Mouse (Mus musculus): Measurements from ENCODE around the gene Ly6g5b. TPM values are rescaled to one million over a fixed set of nuclear protein-coding genes. Genes with fewer than 3 reads are reported as not detected.

Ly6g5b gene
- total RNA-seq, 1 experiment = 1.5 TPM

DNA sequence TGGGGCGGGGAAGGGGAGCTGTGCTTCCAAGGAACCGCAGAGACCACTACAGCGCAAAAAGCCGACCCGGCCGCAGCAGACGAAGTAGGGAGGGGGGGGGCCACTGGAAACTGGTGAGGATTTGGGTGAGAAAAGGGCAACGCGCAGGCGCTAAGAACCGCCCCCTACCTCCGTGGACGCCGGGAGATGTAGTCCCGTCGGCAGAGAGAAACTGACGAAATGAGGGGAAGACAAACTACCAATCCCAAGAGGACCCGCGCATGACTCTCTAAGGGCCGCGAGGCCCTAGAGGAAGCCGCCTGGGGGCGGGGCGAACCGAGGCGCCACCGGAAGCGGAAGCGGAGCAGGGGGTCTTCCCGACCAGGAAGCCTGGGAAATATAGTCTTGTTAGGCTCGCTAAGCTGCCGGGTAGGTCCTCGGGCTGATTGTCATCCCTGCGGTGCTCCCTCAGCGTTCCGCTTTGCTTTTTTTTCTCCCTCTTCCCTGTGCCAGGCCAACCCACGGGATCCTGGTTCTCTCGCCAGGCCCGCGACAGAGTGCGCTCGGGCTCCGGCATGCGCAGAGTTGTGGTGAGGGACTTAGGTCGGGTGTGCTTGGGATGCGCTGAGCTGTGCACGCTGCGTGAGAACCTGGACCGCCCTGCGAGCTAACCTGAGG, 6.0 kb upstream of the Ly6g5b start, which contains the start of gene Gpank1:
Gene Gpank1, plus strand, starts transcription at position 313 of the 657 bp plus-strand sequence.
- H3K4me3 ChIP-seq (ENCODE audit: insufficient read depth in 1 of 2, low read depth in 1 of 2, low read length in 2 of 2, poor library complexity in 1 of 2, severe bottlenecking in 1 of 2) = peak within 1 kb of the TSS; percentile 92 to 98
- TF ChIP-seq ZC3H11A (IDR thresholded peaks at IDR 0.05; ENCODE audit: borderline replicate concordance, low read depth, low read length) = no peak
- peak; percentile 81 for TF ChIP-seq CHD2 (IDR thresholded peaks at IDR 0.05; ENCODE audit: low read depth, low read length)
- TF ChIP-seq MAFK (IDR thresholded peaks at IDR 0.05; ENCODE audit: insufficient read depth, low read depth, low read length) = no peak
- TF ChIP-seq HCFC1 (IDR thresholded peaks at IDR 0.05; ENCODE audit: borderline replicate concordance, insufficient read depth, low read length) = peak; percentile 98
- peak; percentile 45; the same call in 1 of the 2 replicates for TF ChIP-seq ZNF384 (IDR thresholded peaks at IDR 0.05; ENCODE audit: low read depth, low read length)
- H3K9ac ChIP-seq (ENCODE audit: insufficient read depth, low read depth, low read length, poor library complexity, severe bottlenecking) = peak within 1 kb of the TSS; percentile 97
- peaks cover 30% of the 10 kb centered on the region for H3K36me3 ChIP-seq (ENCODE audit: control insufficient read depth, insufficient read depth, low read length, poor library complexity, severe bottlenecking)
- peak; percentile 95 for DNase-seq (ENCODE audit: low read depth, low spot score)
- in situ Hi-C loops (cut with MboI; ENCODE audit: low sequenced_read_pairs in 2 of 2, unreplicated experiment in 2 of 2) = loop anchor here in 1 of 2 experiments (25.0 kb wide), 1 partner anchor 109 kb away; the partner anchor contains the start of genes Vars and Vwa7
- peaks cover 0 to 7% of the 10 kb centered on the region in 2 experiments; a peak in 2 of 4 replicates for H3K4me1 ChIP-seq (ENCODE audit: control insufficient read depth in 2 of 2, insufficient read depth in 2 of 2, low read length in 2 of 2, poor library complexity in 1 of 2)
- peak within 1 kb of the TSS; percentile 74 for H3K27ac ChIP-seq (ENCODE audit: insufficient read depth, low read depth, low read length, poor library complexity, severe bottlenecking)
- no peaks in the 10 kb centered on the region for H3K9me3 ChIP-seq (ENCODE audit: control insufficient read depth, insufficient read depth, low read depth, low read length)

DNA sequence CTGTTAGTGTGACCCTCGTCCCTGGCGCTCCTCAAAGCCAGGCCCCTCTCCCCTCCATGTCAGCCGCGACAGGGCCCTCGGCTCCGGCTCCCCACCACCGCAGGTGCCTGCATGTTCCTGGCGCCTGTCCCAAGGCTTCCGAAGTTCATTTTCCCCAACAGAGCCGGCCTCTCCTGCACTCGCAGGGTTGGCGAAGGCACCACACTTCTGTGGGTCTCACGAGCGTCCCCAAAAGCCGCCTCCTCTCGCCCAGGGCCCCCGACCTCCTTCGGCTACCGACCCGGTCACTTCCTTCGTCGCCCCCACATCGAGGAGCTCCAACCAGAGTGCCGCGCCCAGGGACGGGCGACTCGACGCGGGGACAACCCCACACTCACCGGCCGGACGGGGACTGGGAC, 5.5 kb upstream of the Ly6g5b start:
- in situ Hi-C loops (cut with MboI; ENCODE audit: low sequenced_read_pairs in 2 of 2, unreplicated experiment in 2 of 2) = loop anchor here in 1 of 2 experiments (25.0 kb wide), 1 partner anchor 108 kb away; the partner anchor contains the start of genes Vars and Vwa7
- peaks cover 0 to 7% of the 10 kb centered on the region in 2 experiments; a peak in 2 of 4 replicates for H3K4me1 ChIP-seq (ENCODE audit: control insufficient read depth in 2 of 2, insufficient read depth in 2 of 2, low read length in 2 of 2, poor library complexity in 1 of 2)
- H3K4me3 ChIP-seq (ENCODE audit: insufficient read depth in 1 of 2, low read depth in 1 of 2, low read length in 2 of 2, poor library complexity in 1 of 2, severe bottlenecking in 1 of 2) = peak overlapping the region; percentile 92 to 98
- H3K27ac ChIP-seq (ENCODE audit: insufficient read depth, low read depth, low read length, poor library complexity, severe bottlenecking) = peak overlapping the region; percentile 24
- no peaks in the 10 kb centered on the region for H3K9me3 ChIP-seq (ENCODE audit: control insufficient read depth, insufficient read depth, low read depth, low read length)
- peak overlapping the region; percentile 97 for H3K9ac ChIP-seq (ENCODE audit: insufficient read depth, low read depth, low read length, poor library complexity, severe bottlenecking)
- H3K36me3 ChIP-seq (ENCODE audit: control insufficient read depth, insufficient read depth, low read length, poor library complexity, severe bottlenecking) = peaks cover 35% of the 10 kb centered on the region
- no peak for DNase-seq (ENCODE audit: low read depth, low spot score)
- TF ChIP-seq MAFK (IDR thresholded peaks at IDR 0.05; ENCODE audit: insufficient read depth, low read depth, low read length) (no peak), CHD2 (IDR thresholded peaks at IDR 0.05; ENCODE audit: low read depth, low read length) (no peak), ZNF384 (IDR thresholded peaks at IDR 0.05; ENCODE audit: low read depth, low read length) (no peak), ZC3H11A (IDR thresholded peaks at IDR 0.05; ENCODE audit: borderline replicate concordance, low read depth, low read length) (no peak), HCFC1 (IDR thresholded peaks at IDR 0.05; ENCODE audit: borderline replicate concordance, insufficient read depth, low read length) (no peak)

DNA sequence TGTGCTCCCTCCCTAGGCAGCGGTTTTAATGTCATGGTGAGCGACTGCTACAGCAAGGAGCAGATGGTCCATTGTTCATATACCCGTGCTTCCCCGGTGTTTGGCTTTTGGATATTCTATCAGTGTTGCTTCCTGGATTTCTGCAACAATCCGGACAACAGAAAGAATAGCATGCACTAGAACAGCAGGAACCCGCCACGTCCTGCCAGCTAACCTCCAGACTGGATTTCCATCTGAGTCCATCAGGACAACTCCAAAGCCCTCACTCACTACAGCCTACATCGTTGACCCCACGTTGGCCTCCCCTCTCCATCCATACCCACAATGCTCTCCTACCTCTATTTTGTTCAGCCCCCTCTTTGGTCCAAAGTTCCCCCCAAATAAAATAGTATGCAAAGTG, 3.5 kb downstream of the Ly6g5b start:
- no peak overlapping the region for H3K9ac ChIP-seq (ENCODE audit: insufficient read depth, low read depth, low read length, poor library complexity, severe bottlenecking)
- H3K9me3 ChIP-seq (ENCODE audit: control insufficient read depth, insufficient read depth, low read depth, low read length) = no peaks in the 10 kb centered on the region
- no peak for DNase-seq (ENCODE audit: low read depth, low spot score)
- peaks cover 14% of the 10 kb centered on the region for H3K36me3 ChIP-seq (ENCODE audit: control insufficient read depth, insufficient read depth, low read length, poor library complexity, severe bottlenecking)
- TF ChIP-seq ZNF384 (IDR thresholded peaks at IDR 0.05; ENCODE audit: low read depth, low read length) (no peak), MAFK (IDR thresholded peaks at IDR 0.05; ENCODE audit: insufficient read depth, low read depth, low read length) (no peak), HCFC1 (IDR thresholded peaks at IDR 0.05; ENCODE audit: borderline replicate concordance, insufficient read depth, low read length) (no peak), ZC3H11A (IDR thresholded peaks at IDR 0.05; ENCODE audit: borderline replicate concordance, low read depth, low read length) (no peak), CHD2 (IDR thresholded peaks at IDR 0.05; ENCODE audit: low read depth, low read length) (no peak)
- H3K4me1 ChIP-seq (ENCODE audit: control insufficient read depth in 2 of 2, insufficient read depth in 2 of 2, low read length in 2 of 2, poor library complexity in 1 of 2) = no peaks in the 10 kb centered on the region; a peak in 1 of 4 replicates
- in situ Hi-C loops (cut with MboI; ENCODE audit: low sequenced_read_pairs in 2 of 2, unreplicated experiment in 2 of 2) = loop anchor here in 1 of 2 experiments (25.0 kb wide), 1 partner anchor 99 kb away; the partner anchor contains the start of genes Vars and Vwa7
- H3K4me3 ChIP-seq (ENCODE audit: insufficient read depth in 1 of 2, low read depth in 1 of 2, low read length in 2 of 2, poor library complexity in 1 of 2, severe bottlenecking in 1 of 2) = no peak overlapping the region
- no peak overlapping the region for H3K27ac ChIP-seq (ENCODE audit: insufficient read depth, low read depth, low read length, poor library complexity, severe bottlenecking)

DNA sequence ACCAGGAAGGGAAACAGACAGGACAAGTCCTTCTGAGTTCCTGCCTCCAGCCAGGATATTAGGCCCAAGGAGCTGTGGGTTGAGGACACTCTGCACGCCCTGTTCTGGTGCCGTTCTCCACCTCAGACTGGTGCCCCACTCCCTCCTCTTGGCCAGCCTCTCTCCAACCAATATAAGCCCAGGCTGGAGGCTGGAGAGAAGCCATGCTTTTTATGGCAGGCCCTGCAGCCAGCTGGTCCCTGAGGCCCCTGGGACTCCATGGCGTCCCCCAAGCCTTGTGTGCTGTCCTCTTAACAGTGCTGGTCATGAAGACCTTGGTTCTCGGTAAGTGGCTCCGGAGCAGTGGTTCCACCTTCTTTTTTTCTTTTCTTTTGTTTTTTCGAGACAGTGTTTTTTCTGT, 7.1 kb downstream of the Ly6g5b start, which contains the start of gene Ly6g5c:
Gene Ly6g5c, plus strand, starts transcription at position 183 of the 400 bp plus-strand sequence.
- in situ Hi-C loops (cut with MboI; ENCODE audit: low sequenced_read_pairs in 2 of 2, unreplicated experiment in 2 of 2) = loop anchor here in 1 of 2 experiments (25.0 kb wide), 1 partner anchor 96 kb away; the partner anchor contains the start of genes Vars and Vwa7
- no peak within 1 kb of the TSS for H3K4me3 ChIP-seq (ENCODE audit: insufficient read depth in 1 of 2, low read depth in 1 of 2, low read length in 2 of 2, poor library complexity in 1 of 2, severe bottlenecking in 1 of 2)
- DNase-seq (ENCODE audit: low read depth, low spot score) = no peak
- no peaks in the 10 kb centered on the region for H3K36me3 ChIP-seq (ENCODE audit: control insufficient read depth, insufficient read depth, low read length, poor library complexity, severe bottlenecking)
- H3K27ac ChIP-seq (ENCODE audit: insufficient read depth, low read depth, low read length, poor library complexity, severe bottlenecking) = no peak within 1 kb of the TSS
- no peak for TF ChIP-seq MAFK (IDR thresholded peaks at IDR 0.05; ENCODE audit: insufficient read depth, low read depth, low read length)
- TF ChIP-seq ZNF384 (IDR thresholded peaks at IDR 0.05; ENCODE audit: low read depth, low read length) = no peak
- no peak for TF ChIP-seq ZC3H11A (IDR thresholded peaks at IDR 0.05; ENCODE audit: borderline replicate concordance, low read depth, low read length)
- TF ChIP-seq CHD2 (IDR thresholded peaks at IDR 0.05; ENCODE audit: low read depth, low read length) = no peak
- TF ChIP-seq HCFC1 (IDR thresholded peaks at IDR 0.05; ENCODE audit: borderline replicate concordance, insufficient read depth, low read length) = no peak
- no peak within 1 kb of the TSS for H3K9ac ChIP-seq (ENCODE audit: insufficient read depth, low read depth, low read length, poor library complexity, severe bottlenecking)
- peaks cover 0 to 3% of the 10 kb centered on the region in 2 experiments; a peak in 1 of 4 replicates for H3K4me1 ChIP-seq (ENCODE audit: control insufficient read depth in 2 of 2, insufficient read depth in 2 of 2, low read length in 2 of 2, poor library complexity in 1 of 2)
- H3K9me3 ChIP-seq (ENCODE audit: control insufficient read depth, insufficient read depth, low read depth, low read length) = no peaks in the 10 kb centered on the region

Data from ES-E14 (cell line).